Mouse (Mus musculus): ENCODE data around the gene AU018091. TPM values are rescaled to one million over a fixed set of nuclear protein-coding genes. Genes with fewer than 3 reads are reported as not detected.
A peak's percentile ranks its signal among the peaks of the same experiment; 100 is the strongest.
"Not testable (repeated sequence)": the region's sequence is repeated elsewhere in the genome, so short reads cannot be mapped to it uniquely, and the experiment has no call there.

Gene AU018091
- total and polyA plus RNA-seq, 3 experiments: not detected

GRCm38 (mm10) chr7:3166270-3166669 lies 2.7 kb downstream of the AU018091 start:
- no peak for DNase-seq

GRCm38 (mm10) chr7:3164991-3165390 lies 4.0 kb downstream of the AU018091 start:
- DNase-seq: no peak

GRCm38 (mm10) chr7:3164381-3164780 lies 4.6 kb downstream of the AU018091 start:
- DNase-seq: no peak

- no peak for DNase-seq
These were observed 18.6 kb downstream of the AU018091 start for GRCm38 (mm10) chr7:3150376-3150775.

- DNase-seq: no peak
These were observed 22.9 kb downstream of the AU018091 start for GRCm38 (mm10) chr7:3146072-3146471.

GRCm38 (mm10) chr7:3143329-3143728 lies 25.7 kb downstream of the AU018091 start:
- DNase-seq: no peak

- DNase-seq: no peak
These were observed 33.4 kb downstream of the AU018091 start for GRCm38 (mm10) chr7:3135606-3136005.

- peak; percentile 19 for DNase-seq
These were observed 34.3 kb downstream of the AU018091 start for GRCm38 (mm10) chr7:3134654-3135053.

- DNase-seq: no peak
These were observed 38.7 kb downstream of the AU018091 start for GRCm38 (mm10) chr7:3130342-3130741.

- not testable (repeated sequence) for DNase-seq
These were observed 40.4 kb downstream of the AU018091 start for GRCm38 (mm10) chr7:3128564-3128963.

- not testable (repeated sequence) for DNase-seq
These were observed 57.8 kb downstream of the AU018091 start for GRCm38 (mm10) chr7:3111193-3111592.

GRCm38 (mm10) chr7:3106516-3107077 lies 62.4 kb downstream of the AU018091 start:
- DNase-seq: not testable (repeated sequence)

Small RNAs within 50 kb of the gene (microRNA-seq; reads per million reads assigned to microRNA genes)
- gene Mir290a (0 reads per million in 2 experiments), gene Mir290b (0 reads per million in 2 experiments), gene Mir291a (0.22 to 3.7 reads per million in 2 experiments), gene Mir292 (0 reads per million in 2 experiments), gene Mir292b (0 reads per million in 2 experiments)

Other genes with a start within 250 kb of the AU018091 start
- gene Nlrp12, start 80.5 kb upstream of the AU018091 start, total RNA-seq (2021): not detected
- 0.01 TPM in 1 of 2 replicates, not detected in the other for gene Nlrp12, start 80.5 kb upstream of the AU018091 start, polyA plus RNA-seq (2012; rRNA removed)
- 10 to 100 TPM; 65.1 to 90.8 TPM for gene Myadm, start 119.9 kb upstream of the AU018091 start, total RNA-seq (2021)
- 199 and 200 TPM in 2 replicates for gene Myadm, start 119.9 kb upstream of the AU018091 start, polyA plus RNA-seq (2012; rRNA removed)
- gene Prkcg, start 120.0 kb upstream of the AU018091 start, total RNA-seq (2021): 1 to 10 TPM in 1 of 2 experiments, under 1 TPM in 1; 0.32 to 1.5 TPM
- 1.5 and 1.6 TPM in 2 replicates for gene Prkcg, start 120.0 kb upstream of the AU018091 start, polyA plus RNA-seq (2012; rRNA removed)
- 10 to 100 TPM in 1 of 2 experiments, 1 to 10 TPM in 1; 9.1 to 14.2 TPM for gene Cacng7, start 163.8 kb upstream of the AU018091 start, total RNA-seq (2021)
- 11.4 and 14.8 TPM in 2 replicates for gene Cacng7, start 163.8 kb upstream of the AU018091 start, polyA plus RNA-seq (2012; rRNA removed)
- 1 to 10 TPM; 2.7 to 6.9 TPM for gene Cacng8, start 221.5 kb upstream of the AU018091 start, total RNA-seq (2021)
- 4.5 and 5.6 TPM in 2 replicates for gene Cacng8, start 221.5 kb upstream of the AU018091 start, polyA plus RNA-seq (2012; rRNA removed)

All from adrenal gland, adult 2 months (tissue).